Mouse (Mus musculus): ENCODE results near the gene Dpysl5. TPM values are rescaled to one million over a fixed set of nuclear protein-coding genes. Genes with fewer than 3 reads are reported as not detected.
A peak's percentile ranks its signal among the peaks of the same experiment; 100 is the strongest.

Dpysl5 gene
- 2.2 and 4.7 TPM in 2 replicates for polyA plus RNA-seq (2015; fragmentation: Nextera tagmentation; extraction: Ambion mirVana)

DNA sequence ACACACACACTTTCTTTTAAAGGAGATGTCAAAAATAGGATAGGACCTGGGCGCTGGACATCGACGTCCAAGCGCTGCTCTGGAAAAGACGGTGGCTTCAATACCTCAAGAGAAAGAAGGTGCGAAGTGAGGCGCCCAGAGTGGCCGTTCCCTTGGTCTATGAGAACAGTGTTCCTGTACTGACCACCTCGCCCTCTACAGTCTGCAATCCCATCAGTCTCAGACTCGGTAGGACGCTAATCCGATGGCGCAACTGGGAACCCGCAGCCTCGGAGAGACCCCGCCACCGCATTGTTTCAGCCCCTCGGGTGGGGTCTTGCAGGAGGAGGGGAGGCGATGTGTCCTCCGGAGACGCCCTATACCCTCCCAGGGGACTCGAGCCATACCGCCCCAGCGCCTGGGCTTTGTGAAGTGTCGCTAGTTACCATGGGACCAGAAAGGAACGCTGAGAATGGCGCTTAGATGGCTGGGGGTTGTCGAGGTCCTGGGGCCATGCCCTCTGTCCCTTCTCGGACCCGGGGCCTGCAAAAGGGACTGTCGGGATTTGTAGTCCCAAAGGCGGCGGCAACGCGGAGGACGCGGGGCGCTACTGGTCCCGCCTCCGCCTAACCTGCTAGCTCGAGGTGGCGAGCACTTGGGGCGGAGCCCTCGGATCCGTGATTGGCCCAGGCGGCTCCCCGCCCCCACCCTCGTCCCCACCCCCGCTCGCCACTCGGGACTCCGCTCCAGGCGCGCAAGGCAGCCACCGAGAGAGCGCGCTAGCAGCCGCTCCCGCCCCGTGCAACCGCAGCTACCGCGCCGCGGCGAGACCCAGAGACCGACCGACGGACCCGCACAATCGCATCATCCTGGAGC, at the start of gene Dpysl5:
Gene Dpysl5 (plus strand): TSS at position 418 of the 855 bp plus-strand sequence.
- no peaks in the 10 kb centered on the region for H3K9me3 ChIP-seq (replicated peaks)
- H3K27ac ChIP-seq: no peak within 1 kb of the TSS
- no peaks in the 10 kb centered on the region for H3K36me3 ChIP-seq
- WGBS: 1% methylated on average over 64 of the region's 71 CpGs
- peaks cover 81% of the 10 kb centered on the region for H3K27me3 ChIP-seq
- peak within 1 kb of the TSS; percentile 46 for H3K9ac ChIP-seq
- peak within 1 kb of the TSS; percentile 94 for H3K4me2 ChIP-seq
- H3K4me3 ChIP-seq: peak within 1 kb of the TSS; percentile 56
- peak; percentile 79 for ATAC-seq (replicated peaks; ENCODE audit: insufficient number of reproducible peaks, insufficient read depth, low FRiP score, low read depth)
- H3K4me1 ChIP-seq (replicated peaks): peaks cover 30% of the 10 kb centered on the region

DNA sequence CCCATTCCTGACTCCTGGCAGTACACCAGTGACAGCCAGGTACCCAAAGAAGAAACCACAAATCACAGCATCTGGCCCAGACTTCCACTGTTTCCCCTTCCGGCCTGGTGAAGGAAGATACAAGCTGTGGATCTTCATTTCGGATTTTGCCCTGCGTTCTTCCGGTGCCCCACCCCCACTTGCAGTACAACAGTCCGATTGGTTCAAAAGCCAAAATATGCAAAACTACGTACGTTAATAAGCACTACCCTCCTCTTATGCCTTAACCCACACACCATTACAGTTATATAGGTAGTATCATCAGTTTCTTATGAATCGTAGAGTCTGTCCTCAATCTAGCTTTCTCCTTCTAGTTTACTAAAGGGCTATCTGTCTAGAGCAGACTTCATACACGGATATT, 46.0 kb upstream of the Dpysl5 start:
- no peak overlapping the region for H3K9ac ChIP-seq
- H3K27me3 ChIP-seq: no peaks in the 10 kb centered on the region
- H3K36me3 ChIP-seq: no peaks in the 10 kb centered on the region
- peaks cover 27% of the 10 kb centered on the region for H3K4me1 ChIP-seq (replicated peaks)
- H3K4me3 ChIP-seq: no peak overlapping the region
- H3K4me2 ChIP-seq: no peak overlapping the region
- ATAC-seq (replicated peaks; ENCODE audit: insufficient number of reproducible peaks, insufficient read depth, low FRiP score, low read depth): no peak
- no peak overlapping the region for H3K27ac ChIP-seq
- no peaks in the 10 kb centered on the region; the same call in 1 of the 2 replicates for H3K9me3 ChIP-seq (replicated peaks)
- WGBS: 90% methylated on average over 9 of the region's 9 CpGs

DNA sequence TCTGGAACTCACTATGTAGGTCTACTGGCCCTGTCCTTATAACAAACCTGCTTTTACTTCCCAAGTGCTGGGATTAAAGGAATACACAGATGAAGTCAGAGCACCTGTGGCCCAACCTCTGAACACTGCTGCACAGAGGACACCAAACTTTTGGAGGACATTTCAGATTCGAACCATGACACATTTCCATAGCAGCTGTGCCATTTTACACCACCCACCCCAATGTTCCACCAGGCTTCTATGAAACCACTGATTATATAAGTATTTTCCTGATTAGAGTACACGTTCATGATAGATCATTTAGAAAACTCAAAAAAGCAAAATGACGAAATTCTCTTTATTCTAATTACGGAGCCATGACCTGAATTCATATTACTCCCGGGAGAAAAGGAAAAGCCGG, 45.4 kb upstream of the Dpysl5 start:
- 0 out of 2 replicates have a peak, but pooled peaks cover 1% of the 10 kb centered on the region for H3K36me3 ChIP-seq
- H3K4me1 ChIP-seq (replicated peaks): peaks cover 27% of the 10 kb centered on the region
- peak overlapping the region; percentile 80 for H3K4me2 ChIP-seq
- whole genome bisulfite sequencing: 34% methylated on average over 6 of the region's 6 CpGs
- peak overlapping the region; percentile 94 for H3K4me3 ChIP-seq
- H3K9me3 ChIP-seq (replicated peaks): no peaks in the 10 kb centered on the region; the same call in 1 of the 2 replicates
- H3K27me3 ChIP-seq: no peaks in the 10 kb centered on the region
- ATAC-seq (replicated peaks; ENCODE audit: insufficient number of reproducible peaks, insufficient read depth, low FRiP score, low read depth): no peak
- peak overlapping the region; percentile 94 for H3K27ac ChIP-seq
- peak overlapping the region; percentile 55 for H3K9ac ChIP-seq

DNA sequence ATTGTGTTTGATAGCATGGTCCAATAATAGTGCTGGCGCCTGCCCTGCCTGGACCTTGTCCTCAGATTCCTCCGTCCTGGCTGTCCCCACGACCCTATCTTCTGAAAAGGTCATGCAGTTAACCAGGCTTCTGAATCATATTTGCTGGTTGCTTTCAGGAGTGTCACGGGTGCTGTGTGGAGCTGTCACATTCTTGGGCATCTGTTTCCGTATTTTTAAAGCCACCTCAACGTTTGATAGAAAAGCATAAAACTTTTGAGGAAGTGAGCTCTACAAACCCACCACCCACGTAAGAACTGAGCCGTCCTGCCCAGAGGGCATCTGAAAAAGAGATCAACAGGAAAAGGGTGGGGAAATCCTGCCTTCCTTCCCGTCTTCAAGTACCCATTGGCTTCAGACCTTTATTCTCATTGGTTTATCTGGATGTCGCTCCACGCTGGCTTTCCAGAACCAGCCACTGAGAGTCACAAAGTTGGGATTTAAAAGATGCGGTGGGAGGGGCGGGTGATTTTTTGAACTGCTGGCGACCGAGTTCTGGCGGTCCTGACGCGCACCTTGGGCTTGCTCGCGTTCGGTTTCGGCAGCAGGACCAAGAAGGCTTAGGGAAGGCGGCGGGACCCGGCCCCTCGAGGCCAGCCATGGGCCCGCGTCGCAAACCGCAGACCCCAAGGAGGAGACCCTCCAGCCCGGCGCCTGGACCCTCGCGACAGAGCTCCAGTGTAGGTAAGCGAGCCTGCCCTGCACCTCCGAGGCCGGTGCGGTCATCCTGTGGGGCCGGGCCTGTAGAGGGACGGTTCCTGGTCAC, 44.8 kb upstream of the Dpysl5 start, which contains the start of gene Cenpa:
Gene Cenpa (plus strand): TSS at position 387 of the 805 bp plus-strand sequence.
- Histone ChIP-seq H3K9me3 (replicated peaks) (no peaks in the 10 kb centered on the region), H3K9ac (peak within 1 kb of the TSS; percentile 81), H3K4me2 (peak within 1 kb of the TSS; percentile 80), H3K4me3 (peak within 1 kb of the TSS; percentile 94), H3K27ac (peak within 1 kb of the TSS; percentile 94), H3K27me3 (no peaks in the 10 kb centered on the region), H3K4me1 (replicated peaks) (peaks cover 27% of the 10 kb centered on the region), H3K36me3 (0 out of 2 replicates have a peak, but pooled peaks cover 4% of the 10 kb centered on the region)
- WGBS: under 1% methylated on average over 40 of the region's 40 CpGs
- ATAC-seq (replicated peaks; ENCODE audit: insufficient number of reproducible peaks, insufficient read depth, low FRiP score, low read depth): peak; percentile 93

DNA sequence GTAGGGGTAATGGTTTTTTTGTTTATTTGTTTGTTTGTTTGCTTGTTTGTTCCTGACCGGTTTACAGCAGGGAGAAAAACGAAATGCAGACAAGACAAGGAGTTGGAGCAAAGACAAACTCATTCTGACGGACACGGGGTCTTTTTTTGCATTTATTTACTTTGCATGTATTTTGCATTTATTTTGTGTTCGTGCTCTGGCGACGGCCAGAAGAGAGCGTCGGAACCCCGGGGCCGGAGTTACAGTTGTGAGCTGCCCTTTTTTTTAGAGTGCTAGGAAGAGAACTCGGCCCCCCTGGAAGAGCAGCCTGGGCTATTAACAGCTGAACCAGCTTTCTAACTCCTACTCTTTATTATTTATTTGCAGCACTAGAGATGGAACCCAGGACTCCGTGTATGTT, 44.1 kb upstream of the Dpysl5 start:
- WGBS: under 1% methylated on average over 13 of the region's 13 CpGs
- Histone ChIP-seq H3K4me1 (replicated peaks) (peaks cover 27% of the 10 kb centered on the region), H3K27ac (peak overlapping the region; percentile 81), H3K9ac (peak overlapping the region; percentile 81), H3K36me3 (peaks cover 9% of the 10 kb centered on the region), H3K4me2 (peak overlapping the region; percentile 80), H3K27me3 (no peaks in the 10 kb centered on the region), H3K4me3 (peak overlapping the region; percentile 94), H3K9me3 (replicated peaks) (no peaks in the 10 kb centered on the region)
- no peak for ATAC-seq (replicated peaks; ENCODE audit: insufficient number of reproducible peaks, insufficient read depth, low FRiP score, low read depth)

DNA sequence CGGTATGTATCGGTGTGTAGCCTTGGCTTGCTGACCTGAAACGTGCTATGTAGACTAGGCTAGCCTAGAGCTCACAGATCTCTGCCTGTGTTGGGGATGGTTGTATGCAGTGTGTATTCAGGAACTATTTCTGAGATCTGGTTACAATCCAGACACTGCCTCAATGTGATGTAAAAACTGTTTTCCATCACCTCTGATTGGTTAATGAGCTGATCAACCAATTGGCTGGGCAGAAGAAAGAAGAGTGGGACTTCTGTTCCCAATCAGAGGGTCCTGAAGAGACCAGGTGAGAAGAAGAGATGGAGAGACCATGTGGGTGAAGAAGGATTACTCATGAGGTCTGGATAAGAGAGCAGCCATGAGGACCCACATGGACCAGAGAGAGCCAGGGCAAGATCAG, 43.7 kb upstream of the Dpysl5 start:
- Histone ChIP-seq H3K4me2 (peak overlapping the region; percentile 80), H3K27ac (no peak overlapping the region), H3K9me3 (replicated peaks) (no peaks in the 10 kb centered on the region), H3K27me3 (no peaks in the 10 kb centered on the region), H3K9ac (peak overlapping the region; percentile 81), H3K4me3 (peak overlapping the region; percentile 94), H3K36me3 (peaks cover 13% of the 10 kb centered on the region), H3K4me1 (replicated peaks) (peaks cover 27% of the 10 kb centered on the region)
- ATAC-seq (replicated peaks; ENCODE audit: insufficient number of reproducible peaks, insufficient read depth, low FRiP score, low read depth): no peak
- WGBS: 2% methylated on average over 3 of the region's 3 CpGs

DNA sequence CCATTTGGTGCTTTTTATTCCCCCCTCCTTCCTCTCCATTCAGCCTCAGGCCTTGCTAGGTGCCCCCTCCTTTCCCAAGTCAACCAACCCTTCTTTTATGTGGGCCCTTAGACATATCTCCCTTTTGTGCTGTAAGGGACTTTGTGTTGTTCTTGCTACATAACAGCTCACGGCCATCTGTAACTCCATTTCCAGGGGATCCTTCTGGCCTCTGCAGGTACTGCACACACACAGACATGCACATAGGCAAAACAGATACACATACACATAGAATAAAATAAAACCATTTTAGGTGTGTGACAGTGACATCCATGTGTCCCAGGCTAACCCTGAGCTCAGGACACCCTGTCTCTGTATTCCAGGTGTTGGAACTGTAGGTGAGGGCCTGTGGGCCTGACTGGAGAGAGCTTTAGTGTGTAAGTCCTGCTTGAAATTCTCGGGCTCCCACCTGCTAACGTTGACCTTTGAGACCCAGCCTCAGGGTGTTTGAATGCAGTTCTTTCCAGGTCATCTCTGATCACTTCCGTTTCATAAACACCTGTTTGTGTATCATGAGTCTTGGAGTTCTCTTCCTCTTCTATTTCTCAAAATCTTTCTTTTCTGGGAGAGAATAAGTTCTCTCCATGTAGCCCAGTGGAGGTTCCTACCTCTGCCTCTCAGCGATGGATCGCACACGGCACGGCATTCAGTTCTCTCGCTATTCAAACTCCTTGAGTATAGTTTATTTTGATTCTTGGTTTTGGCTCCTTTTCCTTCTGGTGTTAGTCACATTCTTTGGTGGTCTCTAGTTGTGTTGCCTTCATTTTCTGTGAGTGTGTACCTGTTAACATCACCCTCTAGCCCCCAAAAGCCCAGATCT, 42.5 kb upstream of the Dpysl5 start:
- H3K36me3 ChIP-seq: peaks cover 24% of the 10 kb centered on the region
- peak overlapping the region; percentile 80 for H3K4me2 ChIP-seq
- no peak overlapping the region for H3K9ac ChIP-seq
- ATAC-seq (replicated peaks; ENCODE audit: insufficient number of reproducible peaks, insufficient read depth, low FRiP score, low read depth): no peak
- H3K4me3 ChIP-seq: peak overlapping the region; percentile 12; the same call in 1 of the 2 replicates
- H3K27ac ChIP-seq: no peak overlapping the region
- no peaks in the 10 kb centered on the region for H3K27me3 ChIP-seq
- WGBS: 90% methylated on average over 9 of the region's 9 CpGs
- H3K4me1 ChIP-seq (replicated peaks): peaks cover 27% of the 10 kb centered on the region
- no peaks in the 10 kb centered on the region for H3K9me3 ChIP-seq (replicated peaks)

DNA sequence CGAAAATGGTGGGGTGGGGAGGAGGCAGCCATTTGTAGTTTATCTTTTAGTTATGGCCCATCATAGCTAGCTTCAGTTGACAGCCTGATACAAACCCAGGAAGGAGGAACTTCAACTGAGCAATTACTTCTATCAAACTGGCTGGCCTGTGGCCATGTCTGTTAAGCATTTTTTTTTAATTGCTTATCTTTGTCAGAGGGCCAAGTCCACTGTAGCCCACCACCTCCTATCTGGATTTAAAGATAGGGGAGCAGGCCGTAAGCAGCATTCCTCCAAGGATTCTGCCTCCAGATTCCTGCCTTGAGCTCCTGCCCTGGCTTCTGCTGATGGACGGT, 41.9 kb upstream of the Dpysl5 start:
- no peaks in the 10 kb centered on the region for H3K27me3 ChIP-seq
- no peaks in the 10 kb centered on the region for H3K9me3 ChIP-seq (replicated peaks)
- 57% methylated on average over 3 of the region's 3 CpGs for WGBS
- H3K4me2 ChIP-seq: peak overlapping the region; percentile 80; the same call in 1 of the 2 replicates
- H3K4me1 ChIP-seq (replicated peaks): peaks cover 27% of the 10 kb centered on the region
- H3K4me3 ChIP-seq: no peak overlapping the region
- H3K36me3 ChIP-seq: peaks cover 30% of the 10 kb centered on the region
- no peak for ATAC-seq (replicated peaks; ENCODE audit: insufficient number of reproducible peaks, insufficient read depth, low FRiP score, low read depth)
- H3K27ac ChIP-seq: no peak overlapping the region
- H3K9ac ChIP-seq: no peak overlapping the region

DNA sequence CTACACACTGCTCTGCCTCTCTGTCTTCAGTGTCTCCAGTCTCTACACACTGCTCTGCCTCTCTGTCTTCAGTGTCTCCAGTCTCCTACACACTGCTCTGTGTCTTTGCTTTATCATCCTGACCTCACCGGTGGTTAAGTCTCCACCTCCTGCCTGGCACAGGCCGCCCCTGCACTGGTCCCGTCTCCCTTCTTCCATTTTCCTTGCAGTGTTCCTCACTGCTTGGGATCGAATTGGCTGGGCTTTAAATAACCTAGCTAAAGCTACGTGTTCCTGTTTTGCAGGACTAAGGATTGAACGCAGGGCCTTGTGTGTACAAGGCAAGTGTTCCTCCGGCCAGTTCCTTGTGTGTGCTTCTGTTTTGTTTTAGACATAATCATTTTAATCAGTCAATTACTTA, 41.3 kb upstream of the Dpysl5 start:
- ATAC-seq (replicated peaks; ENCODE audit: insufficient number of reproducible peaks, insufficient read depth, low FRiP score, low read depth): no peak
- no peak overlapping the region for H3K4me3 ChIP-seq
- H3K36me3 ChIP-seq: peaks cover 34% of the 10 kb centered on the region
- no peak overlapping the region for H3K27ac ChIP-seq
- no peaks in the 10 kb centered on the region for H3K9me3 ChIP-seq (replicated peaks)
- H3K27me3 ChIP-seq: no peaks in the 10 kb centered on the region
- peaks cover 27% of the 10 kb centered on the region for H3K4me1 ChIP-seq (replicated peaks)
- H3K4me2 ChIP-seq: no peak overlapping the region
- no peak overlapping the region for H3K9ac ChIP-seq
- WGBS: 75% methylated on average over 7 of the region's 7 CpGs

DNA sequence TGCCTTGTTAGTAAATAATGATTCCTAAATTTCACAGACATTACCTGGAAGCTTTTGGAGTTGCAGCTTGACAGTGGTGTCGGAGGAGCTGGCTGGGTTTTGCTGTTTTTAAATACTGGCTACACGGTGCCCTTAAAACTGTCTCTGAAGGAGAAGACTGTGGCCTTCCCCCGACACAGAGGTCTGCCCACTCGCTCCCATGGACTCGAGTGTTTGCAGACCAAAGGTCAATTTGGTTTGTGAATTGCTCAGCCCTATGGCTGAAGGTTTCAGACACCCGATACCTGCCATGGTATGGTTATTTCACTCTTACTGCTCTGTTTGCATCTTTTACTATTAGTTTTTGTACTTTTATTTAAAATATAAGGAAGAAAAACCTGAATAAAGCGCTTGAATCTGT, 37.4 kb upstream of the Dpysl5 start:
- H3K9ac ChIP-seq: no peak overlapping the region
- no peak overlapping the region for H3K27ac ChIP-seq
- ATAC-seq (replicated peaks; ENCODE audit: insufficient number of reproducible peaks, insufficient read depth, low FRiP score, low read depth): no peak
- H3K27me3 ChIP-seq: no peaks in the 10 kb centered on the region
- H3K9me3 ChIP-seq (replicated peaks): no peaks in the 10 kb centered on the region
- H3K4me3 ChIP-seq: no peak overlapping the region
- peaks cover 7% of the 10 kb centered on the region; the same call in 1 of the 2 replicates for H3K4me1 ChIP-seq (replicated peaks)
- no peak overlapping the region for H3K4me2 ChIP-seq
- 85% methylated on average over 7 of the region's 7 CpGs for WGBS
- H3K36me3 ChIP-seq: peaks cover 52% of the 10 kb centered on the region
